Mouse (Mus musculus): ENCODE results near the gene Rab3il1.

GRCm38 (mm10) chr19:10046983-10047382, 45.5 kb downstream of the Rab3il1 start:
- TF ChIP-seq CTCF (IDR thresholded peaks at IDR 0.05; ENCODE audit: low read depth) (no peak), EP300 (optimal IDR thresholded peaks at IDR 0.05) (no peak)

Measured in stomach, postnatal 0 days (tissue).